Mouse (Mus musculus) layer of hippocampus, adult 11-12 months (tissue): ENCODE measurements around the gene Cd79a.

Experiments
- DNase-seq: peaks from one replicate; pipeline ENCODE4 v3.0.0; 2022; ENCODE audit warnings: low spot score

Cd79a gene

DNA sequence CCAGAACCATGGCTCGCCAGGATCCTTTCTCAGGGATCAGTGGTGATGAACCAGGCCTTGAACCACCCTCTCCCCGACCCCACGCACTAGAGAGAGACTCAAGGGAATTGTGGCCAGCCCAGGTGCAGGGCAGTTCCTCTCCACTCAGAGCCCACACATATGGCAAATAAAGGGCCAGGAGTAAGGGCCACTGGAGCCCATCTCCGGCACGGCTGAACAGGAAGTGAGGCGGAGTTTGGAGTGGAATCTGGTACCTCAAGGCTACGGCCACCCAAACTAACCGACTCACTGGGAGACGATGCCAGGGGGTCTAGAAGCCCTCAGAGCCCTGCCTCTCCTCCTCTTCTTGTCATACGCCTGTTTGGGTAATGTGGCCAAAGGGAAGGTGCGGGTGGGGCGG, at the start of gene Cd79a:
TSS of gene Cd79a (plus strand) at position 158 of the 400 bp plus-strand sequence.
- DNase-seq: no peak

DNA sequence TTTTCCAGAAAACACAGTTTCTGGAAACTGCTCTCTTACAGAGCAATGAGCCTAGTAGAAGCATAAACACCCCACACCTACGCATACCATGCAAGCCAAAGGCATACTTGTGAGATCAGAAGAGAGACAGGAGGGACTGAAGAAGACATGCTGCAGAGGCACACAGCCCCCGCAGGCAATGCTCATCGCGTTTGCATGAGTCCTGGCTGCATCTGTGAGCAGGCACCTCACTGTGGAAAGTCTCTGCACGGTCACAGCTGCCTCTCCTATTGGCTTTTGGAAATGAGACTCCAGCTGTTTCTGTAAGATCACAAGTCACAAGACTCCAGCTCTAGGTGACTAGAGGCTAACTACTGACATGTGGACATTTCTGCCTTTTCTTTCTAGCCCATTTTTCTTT, 47.0 kb upstream of the Cd79a start:
- peak; percentile 22 for DNase-seq

DNA sequence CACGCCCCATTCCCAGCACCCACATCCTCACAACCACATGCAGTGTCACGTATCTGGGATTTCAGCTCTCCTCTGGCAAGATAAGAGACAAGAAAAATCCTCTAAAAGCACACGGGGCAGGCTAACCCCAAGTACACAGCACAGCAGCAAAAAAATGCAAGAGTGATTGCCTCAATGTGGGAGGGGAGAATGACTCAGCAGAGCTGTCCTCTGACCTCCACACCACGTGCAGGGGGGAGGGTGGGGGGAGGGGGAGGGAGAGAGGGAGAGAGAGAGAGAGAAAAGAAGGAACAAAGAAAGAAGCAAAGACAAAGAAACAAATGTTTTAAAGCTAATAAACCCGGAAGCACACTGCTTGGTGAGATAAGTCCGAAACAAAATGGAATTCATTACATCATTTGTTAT, 46.3 kb upstream of the Cd79a start:
- DNase-seq: no peak

DNA sequence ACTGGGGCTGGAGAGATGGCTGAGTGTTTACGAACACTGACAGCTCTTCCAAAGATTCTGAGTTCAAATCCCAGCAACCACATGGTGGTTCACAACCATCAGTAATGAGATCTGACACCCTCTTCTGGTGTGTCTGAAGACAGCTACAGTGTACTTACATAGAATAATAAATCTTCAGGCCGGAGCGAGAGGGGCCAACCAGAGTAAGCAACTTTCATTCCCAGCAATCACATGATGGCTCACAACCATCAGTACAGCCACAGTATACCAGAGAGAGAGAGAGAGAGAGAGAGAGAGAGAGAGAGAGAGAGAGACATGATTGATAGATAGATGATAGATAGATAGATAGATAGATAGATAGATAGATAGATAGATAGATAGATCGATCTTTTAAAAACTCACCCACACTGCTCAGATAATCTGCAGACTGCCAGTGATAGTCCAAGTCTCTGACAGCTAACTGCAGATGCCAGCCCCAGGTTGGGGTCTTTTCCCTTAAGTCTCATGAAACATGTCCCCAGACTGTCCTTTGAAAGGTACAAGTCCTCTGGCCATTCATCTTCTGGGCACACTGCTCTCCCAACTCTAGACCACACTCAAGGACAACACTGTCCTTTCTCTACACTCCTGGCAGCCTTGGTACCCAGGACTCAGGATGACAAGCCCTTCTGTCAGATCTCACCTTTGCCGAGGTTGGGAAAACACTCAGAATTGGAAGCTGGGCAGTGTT, 45.4 kb upstream of the Cd79a start:
- DNase-seq: no peak

GRCm38 (mm10) chr7:24852557-24853232, 44.5 kb upstream of the Cd79a start:
- DNase-seq: no peak

DNA sequence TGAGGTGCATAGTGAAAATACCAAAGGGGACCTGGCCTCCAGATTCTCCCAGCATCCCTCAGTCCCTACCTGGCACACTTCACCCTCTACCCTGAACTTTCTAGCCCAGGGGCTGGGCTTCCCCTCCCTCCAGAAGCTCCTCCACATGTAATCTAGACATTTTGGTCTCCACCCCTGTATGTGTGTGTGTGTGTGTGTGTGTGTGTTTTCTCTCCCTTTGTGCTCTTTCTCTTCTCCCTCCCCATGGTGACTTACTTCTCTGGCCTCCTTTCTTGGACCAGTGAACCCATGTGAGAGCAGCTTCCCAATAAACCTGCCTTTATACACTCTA, 44.0 kb upstream of the Cd79a start:
- DNase-seq: no peak

DNA sequence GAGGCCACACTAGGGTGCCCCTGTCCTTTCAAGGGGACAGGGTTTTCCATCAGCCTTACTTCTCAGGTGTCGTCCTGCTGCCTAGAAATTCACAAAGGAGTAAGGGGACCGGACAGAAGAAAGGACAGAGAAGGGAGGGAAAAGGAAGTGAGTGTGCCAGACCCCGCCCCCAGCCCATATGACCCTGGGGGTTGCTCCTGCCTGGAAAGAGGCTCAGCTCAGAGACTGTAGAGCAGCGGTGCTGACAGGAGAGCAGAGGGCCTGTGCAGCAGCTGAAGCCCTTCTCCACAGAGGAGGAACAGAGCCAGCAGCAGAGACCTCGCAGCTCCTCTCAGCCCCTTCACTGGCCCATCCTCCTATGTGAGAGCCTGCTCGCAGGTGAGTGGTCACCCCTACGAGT, 43.5 kb upstream of the Cd79a start:
- no peak for DNase-seq

- DNase-seq: no peak
Observed at GRCm38 (mm10) chr7:24856460-24857120, 40.6 kb upstream of the Cd79a start.

GRCm38 (mm10) chr7:24859234-24859633, 37.9 kb upstream of the Cd79a start:
- no peak for DNase-seq

DNA sequence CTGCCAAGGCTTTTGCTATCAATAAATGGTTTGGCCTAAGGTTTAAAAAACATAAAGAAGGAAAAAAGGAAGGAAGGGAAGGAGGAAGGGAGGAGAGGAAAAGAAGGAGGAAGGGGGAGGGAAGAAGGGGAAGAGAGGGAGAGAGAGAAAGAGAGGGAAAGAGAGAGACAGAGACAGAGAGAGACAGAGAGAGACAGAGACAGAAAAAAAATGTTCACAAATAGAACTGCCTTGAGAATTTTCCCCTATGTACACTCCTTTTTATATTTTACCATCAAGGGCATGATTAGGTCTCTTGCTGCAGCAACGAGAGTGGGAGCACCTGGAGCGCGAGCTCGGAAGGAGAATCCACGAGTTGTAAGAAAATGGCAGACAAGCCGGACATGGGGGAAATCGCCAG, 35.3 kb upstream of the Cd79a start, which contains the start of gene Gm9844:
TSS of gene Gm9844 (plus strand) at position 301 of the 400 bp plus-strand sequence.
- DNase-seq: no peak

DNA sequence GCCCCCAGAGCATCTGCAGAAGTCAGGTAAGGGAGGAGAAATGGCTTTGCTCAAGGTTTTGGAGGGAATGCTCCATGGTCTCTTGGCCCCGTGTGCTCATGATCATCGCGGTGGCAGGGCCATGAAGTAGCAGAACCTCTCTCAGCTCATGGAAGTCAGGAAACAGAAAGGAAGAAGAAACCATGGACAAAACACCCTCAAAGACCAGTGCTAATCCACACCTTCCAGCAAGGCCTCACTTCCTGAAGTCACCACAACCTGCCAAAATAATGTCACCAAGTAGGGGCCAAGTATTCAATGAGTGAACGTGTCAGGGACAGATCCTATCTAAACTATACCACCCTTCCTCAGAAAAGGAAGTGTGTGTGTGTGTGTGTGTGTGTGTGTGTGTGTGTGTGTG, 34.3 kb upstream of the Cd79a start:
- DNase-seq: no peak

DNA sequence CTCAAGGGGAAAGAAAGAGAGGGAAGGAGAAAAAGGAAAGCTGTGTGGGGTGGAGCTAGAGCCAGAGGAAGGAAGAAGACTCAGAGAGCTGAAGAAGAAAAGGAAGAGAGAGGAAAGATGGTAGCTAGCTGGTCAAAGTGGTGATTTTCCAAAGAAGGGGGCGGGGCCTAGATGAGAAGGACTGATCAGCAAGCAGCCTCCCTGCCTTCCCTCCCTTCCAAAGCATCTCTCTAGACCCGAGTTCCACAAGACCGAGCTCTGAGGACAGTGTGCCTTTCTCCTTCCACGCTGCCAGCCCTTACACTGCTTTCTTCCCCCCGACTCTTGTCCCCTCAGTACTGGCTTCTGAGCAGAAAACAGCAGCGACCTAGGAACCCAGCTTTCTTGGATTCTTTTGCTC, 33.0 kb upstream of the Cd79a start:
- no peak for DNase-seq

DNA sequence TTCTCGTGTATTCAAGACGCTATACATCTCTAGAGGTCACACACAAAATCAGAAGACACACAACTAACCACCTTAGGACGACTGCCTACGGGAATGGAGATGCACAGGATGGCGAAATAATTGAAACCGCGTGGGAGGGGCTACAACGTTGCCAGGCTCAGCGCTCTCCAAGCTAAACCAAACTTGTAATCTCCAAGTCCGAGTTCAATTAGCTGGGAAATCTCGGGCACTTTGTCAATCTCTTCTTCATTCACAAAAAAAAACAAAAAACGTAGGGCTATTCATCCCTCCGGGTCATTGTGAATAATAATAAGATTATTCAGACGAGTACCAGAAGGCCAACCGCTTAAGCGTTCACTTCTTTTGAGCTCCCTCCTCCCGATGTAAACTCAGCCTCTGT, 28.1 kb upstream of the Cd79a start:
- DNase-seq: no peak

GRCm38 (mm10) chr7:24869532-24870165, 27.5 kb upstream of the Cd79a start, which contains the start of the genes Lypd4 and Dmrtc2:
Gene Lypd4 (minus strand): TSS chr7:24869941.
Gene Dmrtc2 (plus strand): TSS chr7:24870057.
- DNase-seq: no peak

DNA sequence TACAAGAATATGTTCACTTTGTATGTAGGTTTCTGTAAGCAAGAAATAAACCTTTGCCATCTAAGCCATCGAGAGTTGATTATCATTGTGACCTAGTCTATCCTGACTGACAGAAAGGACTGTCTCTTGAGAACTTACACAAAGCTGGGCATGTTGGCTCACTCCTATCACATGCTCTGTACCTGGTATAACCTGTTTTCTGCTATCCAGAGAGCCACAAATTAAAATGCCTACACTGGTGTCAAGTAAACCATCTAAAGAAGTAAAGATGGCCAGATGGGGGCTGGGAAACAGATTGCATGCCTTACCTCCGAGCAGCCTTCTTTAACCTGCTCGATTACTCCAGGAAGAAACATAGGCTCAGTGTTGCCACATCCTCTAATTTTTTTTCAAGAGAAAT, 19.6 kb upstream of the Cd79a start:
- no peak for DNase-seq

DNA sequence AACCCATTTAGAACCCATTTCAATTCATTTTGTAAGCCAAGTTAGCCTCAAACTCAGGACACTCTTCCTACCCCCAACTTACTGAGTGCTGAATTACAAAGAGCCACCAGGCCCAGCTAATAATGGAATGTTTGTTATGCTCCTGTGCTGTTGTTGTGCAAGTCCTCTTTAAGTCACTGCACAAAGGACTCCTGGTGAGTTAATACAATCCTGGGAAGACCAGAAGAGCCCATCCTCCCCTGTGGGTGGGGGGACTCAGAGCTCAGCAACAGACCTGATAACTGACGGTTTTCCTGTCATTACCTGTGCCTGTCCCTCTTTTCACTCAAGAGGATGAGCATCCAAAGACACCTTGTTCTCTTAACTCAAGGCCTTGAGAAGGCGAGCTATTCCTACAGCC, 17.6 kb upstream of the Cd79a start:
- no peak for DNase-seq

DNA sequence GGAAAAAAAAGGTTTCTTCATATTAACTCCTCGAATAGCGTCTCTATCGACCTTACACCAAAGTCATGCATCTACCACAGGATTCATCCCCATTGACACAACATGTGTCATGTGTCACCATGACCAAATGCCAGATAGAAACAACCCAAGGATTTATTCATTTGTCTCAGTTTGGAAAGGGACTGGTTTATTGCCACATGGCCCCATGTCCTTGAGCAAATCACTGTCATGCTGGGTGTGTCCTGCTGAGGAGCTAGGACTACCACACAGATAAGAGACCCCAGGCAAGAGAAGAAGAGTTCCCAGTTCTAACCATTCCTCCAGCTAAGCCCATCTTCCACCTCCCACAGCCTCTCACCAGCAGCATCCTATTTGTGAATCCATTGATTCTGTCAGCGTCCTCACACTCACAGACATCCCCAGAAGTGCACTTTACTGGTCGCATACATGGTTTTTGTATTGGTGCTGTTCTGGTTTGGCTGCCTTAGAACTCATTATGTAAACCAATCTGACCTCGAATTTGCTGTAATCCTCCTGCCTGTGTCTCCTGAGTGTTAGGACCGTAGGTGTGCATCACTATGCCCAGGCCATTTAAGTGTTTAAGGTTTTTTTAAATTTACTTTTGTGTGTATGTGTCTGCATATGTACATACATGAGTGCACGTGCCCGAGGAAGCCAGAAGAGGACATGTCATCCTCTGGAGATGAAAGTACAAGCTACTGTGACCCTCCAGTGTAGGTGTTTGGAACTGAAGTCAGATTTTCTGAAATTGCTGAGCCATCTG, 14.6 kb upstream of the Cd79a start:
- no peak for DNase-seq

DNA sequence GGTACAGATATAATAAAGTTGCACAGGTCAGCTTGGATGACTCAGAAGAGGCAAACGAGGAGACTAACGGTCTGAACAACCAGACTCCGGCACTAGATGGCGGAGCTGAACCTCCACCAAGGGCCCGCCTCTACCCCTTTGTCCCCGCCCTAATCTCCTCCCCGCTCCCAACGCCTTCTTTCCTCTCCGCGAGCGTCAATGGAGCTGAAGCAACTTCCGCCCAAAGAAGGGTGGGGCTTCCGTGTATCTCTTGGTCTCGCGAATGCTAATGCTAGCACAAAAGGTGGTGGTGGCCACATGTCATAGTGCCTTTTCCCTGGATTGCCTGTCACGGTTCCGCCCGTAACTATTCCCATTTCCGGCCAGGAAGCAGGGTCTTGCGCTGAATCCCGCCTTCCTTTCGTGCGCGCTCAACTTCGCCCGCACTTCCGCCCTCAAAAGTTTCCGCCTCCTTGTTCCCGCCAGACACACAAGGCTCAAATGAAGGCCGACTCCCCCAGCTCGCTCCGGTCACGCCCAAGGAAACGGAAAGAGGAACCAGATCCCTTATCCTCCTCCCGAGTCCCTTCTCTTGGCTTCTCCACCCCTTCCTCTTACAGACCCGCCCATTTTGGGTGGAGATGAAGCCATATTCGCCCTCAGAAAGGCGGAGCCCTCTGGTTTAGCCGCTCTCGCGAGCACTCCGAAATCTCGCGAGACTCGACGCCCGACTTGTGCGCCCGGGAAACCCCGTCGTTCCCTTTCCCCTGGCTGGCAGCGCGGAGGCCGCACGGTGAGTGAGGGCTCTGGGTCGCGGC, 13.1 kb upstream of the Cd79a start, which contains the start of gene Rps19:
TSS of gene Rps19 (plus strand) at position 476 of the 797 bp plus-strand sequence.
- DNase-seq: peak; percentile 99

DNA sequence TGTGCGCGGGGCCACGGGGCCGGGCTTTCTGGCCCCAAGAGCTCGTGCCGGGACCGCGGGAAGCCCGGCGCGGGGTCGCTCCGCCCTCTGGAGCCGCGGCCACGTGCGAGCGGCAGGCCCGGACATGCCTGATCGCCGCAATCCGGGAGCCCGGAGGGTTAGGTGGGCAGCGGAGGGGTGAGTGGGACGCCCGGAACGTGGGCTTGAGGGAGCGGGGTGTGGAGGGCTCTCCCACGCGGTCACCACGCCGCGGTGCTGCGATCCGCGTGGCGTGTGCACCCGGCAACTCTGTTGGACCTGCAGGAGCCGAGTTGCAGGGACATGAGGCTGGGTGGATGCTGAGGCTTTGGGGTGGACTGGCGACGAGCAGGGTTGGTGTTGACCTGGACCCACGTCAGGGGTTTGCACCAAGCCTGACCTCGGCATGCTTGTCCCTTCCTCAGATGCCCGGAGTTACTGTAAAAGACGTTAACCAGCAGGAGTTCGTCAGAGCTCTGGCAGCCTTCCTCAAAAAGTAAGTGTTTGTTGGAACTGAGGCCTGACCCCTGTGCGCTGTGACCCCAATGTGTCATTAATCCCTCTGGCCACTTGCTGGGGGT, 12.4 kb upstream of the Cd79a start:
- DNase-seq: no peak

GRCm38 (mm10) chr7:24885468-24886307, 11.5 kb upstream of the Cd79a start:
- DNase-seq: no peak
